Mouse (Mus musculus) ES-E14 (cell line): ENCODE results near the gene Prom2. TPM values are rescaled to one million over a fixed set of nuclear protein-coding genes. Genes with fewer than 3 reads are reported as not detected.

Source experiments
- DNase-seq: peaks from one replicate; pipeline ENCODE4 v3.0.0-alpha.2; 2013; ENCODE audit warnings: low read depth, low spot score
- H3K27ac ChIP-seq: 2 replicates; pipeline ENCODE4 v1.5.1; 2012; ENCODE audit warnings: low read depth, mild to moderate bottlenecking, low read length, moderate library complexity, mixed read lengths; ENCODE audit not compliant: poor library complexity, insufficient read depth, severe bottlenecking
- H3K36me3 ChIP-seq: 2 replicates; pipeline ENCODE4 v1.6.1; 2012; ENCODE audit warnings: mild to moderate bottlenecking, low read length, moderate library complexity, mixed read lengths; ENCODE audit not compliant: control insufficient read depth, poor library complexity, insufficient read depth, severe bottlenecking
- H3K4me1 ChIP-seq, 2 experiments: fragments of 150-350 bp in 1 of 2; sonication (generic) in 1 of 2; 2 replicates each; pipeline ENCODE4 v1.6.1; 2012; ENCODE audit warnings: low read length in 2 of 2, mild to moderate bottlenecking in 1 of 2, mixed read lengths in 1 of 2; ENCODE audit not compliant: control insufficient read depth in 2 of 2, insufficient read depth in 2 of 2, poor library complexity in 1 of 2
- H3K4me3 ChIP-seq, 2 experiments: fragments of 150-350 bp in 1 of 2; sonication (generic) in 1 of 2; 2 replicates each; pipeline ENCODE4 v1.5.1; 2012; ENCODE audit warnings: low read length in 2 of 2, low read depth in 1 of 2, mild to moderate bottlenecking in 1 of 2, mixed read lengths in 1 of 2; ENCODE audit not compliant: insufficient read depth in 1 of 2, poor library complexity in 1 of 2, severe bottlenecking in 1 of 2
- H3K9ac ChIP-seq: 2 replicates; pipeline ENCODE4 v1.6.1; 2012; ENCODE audit warnings: low read depth, mild to moderate bottlenecking, low read length, mixed read lengths; ENCODE audit not compliant: poor library complexity, insufficient read depth, severe bottlenecking
- H3K9me3 ChIP-seq: fragments of 150-350 bp; sonication (generic); 2 replicates; pipeline ENCODE4 v1.6.1; 2012; ENCODE audit warnings: low read depth, mild to moderate bottlenecking, low read length; ENCODE audit not compliant: control insufficient read depth, insufficient read depth
- CHD2 ChIP-seq: IDR thresholded peaks from 2 replicates; pipeline ENCODE4 v1.6.1; 2014; ENCODE audit warnings: mild to moderate bottlenecking, low read depth, low read length, inconsistent platforms
- HCFC1 ChIP-seq: IDR thresholded peaks from 2 replicates; pipeline ENCODE4 v1.6.1; 2012; ENCODE audit warnings: low read length, inconsistent platforms, borderline replicate concordance; ENCODE audit not compliant: insufficient read depth
- MAFK ChIP-seq: IDR thresholded peaks from 2 replicates; pipeline ENCODE4 v1.6.1; 2014; ENCODE audit warnings: mild to moderate bottlenecking, low read depth, low read length, inconsistent platforms; ENCODE audit not compliant: insufficient read depth
- ZC3H11A ChIP-seq: IDR thresholded peaks from 2 replicates; pipeline ENCODE4 v1.6.1; 2012; ENCODE audit warnings: low read depth, mild to moderate bottlenecking, inconsistent platforms, low read length, borderline replicate concordance
- ZNF384 ChIP-seq: IDR thresholded peaks from 2 replicates; pipeline ENCODE4 v1.6.1; 2012; ENCODE audit warnings: low read depth, low read length, inconsistent platforms
- in situ Hi-C, 2 experiments: fragments of 600-800 bp; cut with MboI; formaldehyde crosslinking; loops; one replicate each; pipeline ENCODE4 v1.15.1; 2025; ENCODE audit warnings: low sequenced_read_pairs in 2 of 2, inconsistent platforms in 1 of 2; ENCODE audit not compliant: unreplicated experiment in 2 of 2
- total RNA-seq: library from RNA; depleted of rRNA; stranded (reverse); fragments of 300-350 nt; gene quantifications from 2 replicates; pipeline ENCODE4 v1.2.3, GENCODE M21; 2012

The Prom2 gene
- total RNA-seq, 1 experiment, result 0.45 TPM

GRCm38 (mm10) chr2:127551078-127551477 is 9.8 kb upstream of the Prom2 start:
- H3K9me3 ChIP-seq, result no peaks in the 10 kb centered on the region
- H3K36me3 ChIP-seq, result no peaks in the 10 kb centered on the region
- no peak overlapping the region for H3K9ac ChIP-seq
- no peak overlapping the region for H3K4me3 ChIP-seq
- H3K4me1 ChIP-seq, result no peaks in the 10 kb centered on the region
- DNase-seq, result no peak
- TF ChIP-seq CHD2 (no peak), ZNF384 (no peak), MAFK (no peak), ZC3H11A (no peak), HCFC1 (no peak)
- no peak overlapping the region for H3K27ac ChIP-seq
- in situ Hi-C loops, result no loop called here

GRCm38 (mm10) chr2:127550446-127550845 is 9.2 kb upstream of the Prom2 start:
- Histone ChIP-seq H3K27ac (no peak overlapping the region), H3K36me3 (no peaks in the 10 kb centered on the region), H3K4me3 (no peak overlapping the region), H3K4me1 (no peaks in the 10 kb centered on the region), H3K9ac (no peak overlapping the region), H3K9me3 (no peaks in the 10 kb centered on the region)
- TF ChIP-seq ZC3H11A (no peak), MAFK (no peak), CHD2 (no peak), ZNF384 (no peak), HCFC1 (no peak)
- in situ Hi-C loops, result no loop called here
- no peak for DNase-seq

DNA sequence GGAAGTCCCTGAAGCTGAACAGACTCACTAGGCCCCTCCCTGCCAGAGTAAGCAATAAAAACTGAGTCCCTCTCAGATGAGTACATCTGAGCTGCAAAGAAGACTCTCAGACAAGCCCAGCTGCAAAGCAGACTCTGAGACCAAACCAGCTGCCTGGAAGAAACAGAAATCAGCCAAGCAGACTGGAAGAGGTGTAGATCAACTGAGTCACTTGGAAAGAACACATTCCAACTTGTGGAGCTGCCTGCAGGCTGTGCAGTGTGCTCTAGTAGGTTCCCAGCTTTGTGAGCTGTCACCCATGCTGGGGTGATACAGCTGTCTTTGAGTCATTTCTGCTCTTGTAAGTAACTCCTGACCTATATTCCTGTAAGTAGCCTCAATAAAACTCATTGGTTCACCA is 8.4 kb upstream of the Prom2 start:
- TF ChIP-seq MAFK (no peak), ZC3H11A (no peak), ZNF384 (no peak), HCFC1 (no peak), CHD2 (no peak)
- no peak overlapping the region for H3K9ac ChIP-seq
- no peaks in the 10 kb centered on the region for H3K4me1 ChIP-seq
- in situ Hi-C loops, result no loop called here
- DNase-seq, result no peak
- H3K36me3 ChIP-seq, result no peaks in the 10 kb centered on the region
- no peak overlapping the region for H3K27ac ChIP-seq
- H3K4me3 ChIP-seq, result no peak overlapping the region
- no peaks in the 10 kb centered on the region for H3K9me3 ChIP-seq

DNA sequence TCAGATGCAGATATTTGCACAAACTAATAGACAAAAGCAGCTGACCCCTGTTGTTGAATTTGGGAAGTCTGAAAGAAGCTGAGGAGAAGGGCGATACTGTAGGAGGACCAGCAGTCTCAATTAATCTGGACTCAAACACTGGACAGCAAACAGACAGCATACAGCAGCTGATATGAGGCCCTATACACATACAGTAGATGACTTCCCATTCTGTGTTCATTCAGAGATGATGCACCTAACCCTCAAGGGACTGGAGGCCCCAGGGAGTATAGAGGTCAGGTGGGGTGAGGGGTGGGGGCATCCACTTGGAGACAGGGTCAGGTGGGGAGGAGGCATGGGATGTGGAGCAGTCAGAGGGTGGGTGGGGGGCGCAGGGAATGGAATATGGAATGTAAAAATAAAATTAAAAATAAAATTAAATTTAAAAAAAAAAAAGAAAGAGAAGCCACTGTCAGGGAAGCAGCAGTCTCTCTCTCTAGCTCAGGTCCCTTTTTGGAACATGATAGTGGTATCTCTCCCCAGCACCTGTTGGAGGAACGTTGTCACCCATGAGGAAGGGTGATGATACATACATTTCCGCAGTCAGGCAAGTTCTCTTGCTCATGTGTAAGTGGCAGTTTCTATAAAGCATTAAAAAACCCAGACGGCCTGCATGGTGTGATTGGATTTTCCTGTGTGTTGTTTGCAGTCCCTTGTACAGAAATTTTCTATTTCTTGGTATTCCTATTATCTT is 7.2 kb upstream of the Prom2 start:
- no peaks in the 10 kb centered on the region for H3K4me1 ChIP-seq
- in situ Hi-C loops, result no loop called here

More for the DNA sequence above, 7.2 kb upstream of the Prom2 start:
- Histone ChIP-seq H3K27ac (no peak overlapping the region), H3K4me3 (no peak overlapping the region), H3K9me3 (no peaks in the 10 kb centered on the region), H3K36me3 (no peaks in the 10 kb centered on the region), H3K9ac (no peak overlapping the region)
- no peak for DNase-seq
- TF ChIP-seq MAFK (no peak), ZNF384 (no peak), CHD2 (no peak), ZC3H11A (no peak), HCFC1 (no peak)
